Mouse (Mus musculus): ENCODE data around the gene Tst.

Tst gene

DNA sequence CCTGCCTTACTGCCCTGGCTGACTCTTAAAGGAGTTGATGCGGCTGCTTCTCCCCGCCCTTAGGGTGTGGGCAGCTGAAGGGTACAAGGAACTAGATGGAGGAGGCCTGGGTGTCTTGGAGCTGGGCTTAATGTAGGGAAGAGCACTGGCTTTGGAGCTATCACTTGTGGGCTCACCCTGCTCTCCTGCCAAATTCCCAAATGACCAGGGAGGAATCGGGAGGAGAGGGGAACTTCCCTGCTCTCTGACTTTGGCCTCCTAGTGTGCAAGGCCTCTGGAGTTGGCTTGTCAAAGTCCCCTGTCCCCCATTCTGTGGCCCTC, 23.4 kb upstream of the Tst start:
- DNase-seq: no peak

DNA sequence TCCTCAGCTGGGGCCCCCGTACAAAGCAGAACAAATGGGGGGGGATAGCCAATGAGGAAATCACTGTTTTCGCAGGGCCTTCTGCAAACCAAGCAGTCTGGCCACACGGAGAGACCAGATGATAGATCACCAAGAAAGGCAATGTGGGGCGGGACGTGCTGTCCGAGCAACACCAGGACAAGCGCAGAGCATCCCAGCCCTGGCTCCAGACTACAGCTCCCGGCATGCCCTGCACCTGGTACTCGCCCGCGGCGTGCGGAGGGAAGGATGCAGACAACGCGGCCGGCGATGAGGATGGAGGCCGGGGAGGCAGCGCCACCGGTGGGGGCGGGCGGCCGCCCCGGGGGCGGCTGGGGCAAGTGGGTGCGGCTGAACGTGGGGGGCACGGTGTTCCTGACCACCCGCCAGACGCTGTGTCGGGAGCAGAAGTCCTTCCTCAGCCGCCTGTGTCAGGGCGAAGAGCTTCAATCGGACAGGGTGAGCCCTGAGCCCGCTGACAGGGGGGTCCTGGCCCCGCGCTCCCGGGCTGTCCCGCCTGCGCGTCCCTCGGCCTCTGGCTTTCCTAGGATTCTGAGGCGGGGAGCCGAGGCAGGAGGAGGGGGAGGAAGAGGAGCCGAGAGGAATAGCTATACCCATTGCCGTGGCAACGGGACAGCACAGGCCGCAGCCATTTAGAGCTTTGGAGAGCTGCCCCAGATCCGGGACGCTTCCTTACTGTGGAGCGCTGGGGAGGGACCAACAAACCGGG, 22.9 kb upstream of the Tst start, which contains the start of gene Kctd17:
Gene Kctd17, plus strand, starts transcription at position 174 of the 748 bp plus-strand sequence.
- DNase-seq: no peak

DNA sequence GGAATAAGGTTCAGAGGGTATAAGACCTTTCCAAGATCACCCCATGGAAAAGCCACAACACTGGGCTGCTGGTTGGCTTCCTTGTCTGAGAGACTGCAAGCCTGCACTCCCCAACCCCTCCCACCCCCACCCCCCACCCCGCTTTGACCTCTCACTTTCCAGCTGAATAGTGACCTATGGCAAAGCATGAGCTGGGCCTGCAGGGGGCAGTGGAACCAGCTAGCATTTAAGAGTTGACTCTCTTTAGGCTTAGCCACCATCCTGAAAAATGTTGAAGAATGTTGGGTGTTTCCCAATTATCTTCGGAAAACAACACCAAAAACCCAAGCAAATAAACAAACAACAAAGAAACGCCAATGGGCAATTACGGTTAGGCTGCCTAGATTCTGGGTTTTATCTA, 19.5 kb upstream of the Tst start:
- no peak for DNase-seq

DNA sequence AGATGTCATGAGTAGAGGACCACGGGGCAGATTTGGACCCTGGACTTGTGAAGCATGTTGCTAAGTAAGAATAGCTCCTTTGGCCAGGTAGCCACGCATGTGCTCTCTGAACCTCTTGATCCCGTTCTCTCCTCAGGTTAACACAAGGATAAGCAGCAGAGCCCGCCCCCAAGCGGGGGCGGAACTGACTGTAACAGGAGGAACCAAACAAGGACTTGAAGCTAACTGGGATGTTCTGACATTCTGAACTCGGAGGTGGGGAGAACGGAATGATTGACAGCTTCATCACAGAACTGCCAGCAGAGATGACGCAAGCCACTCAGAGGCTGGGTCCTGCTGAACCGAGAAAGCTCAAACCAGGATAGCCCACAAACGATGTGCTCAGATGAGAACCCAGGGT, 18.8 kb upstream of the Tst start:
- DNase-seq: no peak

DNA sequence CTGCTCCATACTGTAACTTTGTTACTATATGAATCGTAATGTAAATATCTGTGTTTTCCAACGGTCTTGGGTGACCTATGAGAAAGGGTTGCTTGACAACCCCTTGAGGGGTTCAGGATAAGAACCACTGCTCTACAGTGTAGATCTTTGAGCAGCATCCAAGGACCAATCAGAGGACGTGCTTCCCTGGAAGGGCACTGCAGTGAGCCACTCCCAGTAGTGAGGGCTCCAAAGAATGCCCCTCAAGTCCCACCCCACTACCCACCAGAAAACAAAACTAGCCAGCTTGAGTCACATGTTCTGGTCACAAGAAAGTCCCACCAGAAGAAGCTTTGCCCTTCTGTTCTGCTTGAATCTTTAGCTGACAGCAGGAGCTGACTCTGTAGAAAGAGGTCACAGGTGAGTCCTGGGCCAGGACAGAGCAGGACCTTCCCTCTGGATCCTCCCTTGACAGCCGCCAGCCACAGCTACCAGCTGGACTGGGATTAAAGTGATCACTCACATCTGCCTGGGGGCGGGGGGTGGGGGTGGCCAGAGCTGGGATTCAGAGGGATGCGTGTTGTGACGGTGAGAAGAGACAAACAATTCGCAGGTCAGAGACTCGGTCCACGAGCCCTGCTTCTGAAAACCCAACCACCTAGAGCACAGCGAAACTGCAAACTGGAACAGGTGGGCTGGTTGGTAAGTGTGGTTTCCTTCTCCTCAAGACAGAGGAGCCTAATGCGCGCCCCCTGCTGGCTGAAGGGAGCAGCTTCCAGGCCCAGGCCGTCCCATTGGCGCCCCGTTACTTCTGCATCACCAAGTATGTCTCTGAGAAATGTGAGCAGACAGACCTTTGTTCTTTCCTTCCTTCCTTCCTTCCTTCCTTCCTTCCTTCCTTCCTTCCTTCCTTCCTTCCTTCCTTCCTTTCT, 16.6 kb upstream of the Tst start:
- DNase-seq: peak; percentile 92

DNA sequence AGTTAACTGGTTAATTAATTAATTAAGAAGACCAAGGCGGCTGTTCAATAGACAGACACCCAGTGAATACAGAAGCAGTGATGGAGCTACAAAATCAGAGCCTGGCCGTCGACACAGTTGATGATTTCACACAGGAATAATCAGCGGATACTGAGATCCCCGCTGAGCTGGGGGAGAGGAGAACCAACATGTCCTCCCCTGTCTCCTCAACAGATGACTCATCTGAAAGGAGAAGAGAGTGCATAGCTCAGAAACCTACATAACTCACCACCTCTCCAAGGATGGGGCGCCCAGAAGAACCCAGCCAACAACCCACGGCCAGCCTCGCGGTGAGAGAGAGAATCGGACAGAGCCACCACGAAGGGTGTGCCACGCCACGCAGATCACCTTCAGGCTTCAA, 14.7 kb upstream of the Tst start:
- DNase-seq: no peak

DNA sequence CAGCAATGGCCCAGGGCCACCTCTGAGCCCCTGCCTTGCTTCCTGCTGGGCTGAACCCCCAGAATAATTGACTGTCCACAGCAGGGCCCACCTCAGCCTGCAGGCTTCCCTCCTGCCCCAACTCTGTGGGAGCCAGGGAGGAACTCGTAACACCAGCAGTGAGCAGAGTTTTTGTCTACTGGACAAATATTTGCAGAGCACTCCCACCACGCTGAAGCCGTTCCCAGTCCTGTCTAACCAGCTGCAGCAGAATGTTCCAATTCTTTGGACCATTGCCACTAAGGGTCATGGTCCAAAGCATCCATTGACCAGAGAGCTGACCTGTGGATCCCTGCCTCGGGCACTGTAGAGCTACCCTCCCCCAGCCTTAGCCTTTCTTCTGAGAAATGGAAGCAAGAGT, 11.2 kb upstream of the Tst start:
- no peak for DNase-seq

DNA sequence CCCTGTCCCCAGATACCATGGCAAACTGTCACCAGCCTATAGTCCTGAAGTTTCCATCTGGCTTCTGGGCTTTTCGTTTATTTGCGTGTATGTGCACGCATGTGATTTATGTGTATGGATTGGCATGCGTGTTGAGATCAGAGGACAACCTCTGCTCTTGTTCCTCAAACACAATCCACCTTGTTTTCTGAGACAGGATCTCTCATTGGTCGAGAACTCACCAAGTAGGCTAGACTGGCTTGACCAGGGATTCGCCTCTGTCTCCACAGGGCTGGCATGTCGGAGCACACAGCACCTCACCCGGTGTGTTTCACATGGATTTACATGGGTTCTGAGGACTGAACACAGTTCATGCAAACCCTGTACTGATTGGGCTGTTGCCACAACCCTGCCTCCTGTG, 8.4 kb upstream of the Tst start:
- no peak for DNase-seq

DNA sequence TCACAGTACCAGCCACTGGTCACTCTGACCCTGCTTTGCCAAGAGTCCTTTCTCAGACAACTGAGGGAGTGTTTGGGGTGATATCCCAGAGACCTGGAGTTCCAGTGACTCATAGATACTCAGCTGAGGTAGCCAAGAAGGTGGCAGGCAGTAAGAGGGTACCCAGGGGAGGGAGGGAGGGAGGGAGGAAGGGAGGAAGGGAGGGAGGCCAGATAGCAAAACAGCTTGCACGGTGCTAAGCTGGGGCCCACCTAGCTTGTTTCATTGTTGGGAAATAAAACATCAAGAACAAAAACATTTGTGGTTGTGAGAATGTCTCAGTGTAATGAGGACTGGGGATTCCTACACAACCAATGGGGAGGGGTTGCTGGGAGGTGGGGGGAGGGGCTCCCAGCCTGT, 8.0 kb upstream of the Tst start:
- no peak for DNase-seq

DNA sequence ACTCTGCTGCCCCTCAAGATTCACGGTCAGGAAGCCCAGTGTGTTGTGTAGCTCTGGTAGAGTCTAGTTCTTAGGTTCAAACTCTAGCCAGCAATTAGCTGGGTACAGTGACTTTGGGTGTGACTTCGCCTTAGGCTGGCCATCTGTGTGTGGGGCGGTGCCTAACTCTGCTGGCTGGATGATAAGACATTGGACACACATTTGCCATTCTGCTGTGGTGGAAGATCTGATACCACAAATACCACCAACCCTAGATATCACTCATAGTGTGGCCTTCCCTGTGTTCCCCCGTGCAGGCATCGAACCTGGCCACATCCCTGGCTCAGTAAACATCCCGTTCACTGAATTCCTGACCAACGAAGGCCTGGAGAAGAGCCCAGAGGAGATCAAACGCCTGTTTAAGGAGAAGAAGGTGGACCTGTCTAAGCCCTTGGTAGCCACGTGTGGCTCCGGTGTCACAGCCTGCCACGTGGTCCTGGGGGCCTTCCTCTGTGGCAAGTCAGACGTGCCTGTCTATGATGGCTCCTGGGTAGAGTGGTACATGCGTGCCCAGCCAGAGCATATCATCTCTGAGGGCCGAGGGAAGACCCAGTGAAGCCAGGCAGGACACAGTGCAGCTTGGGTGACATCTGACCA, 7.5 kb upstream of the Tst start:
- no peak for DNase-seq

DNA sequence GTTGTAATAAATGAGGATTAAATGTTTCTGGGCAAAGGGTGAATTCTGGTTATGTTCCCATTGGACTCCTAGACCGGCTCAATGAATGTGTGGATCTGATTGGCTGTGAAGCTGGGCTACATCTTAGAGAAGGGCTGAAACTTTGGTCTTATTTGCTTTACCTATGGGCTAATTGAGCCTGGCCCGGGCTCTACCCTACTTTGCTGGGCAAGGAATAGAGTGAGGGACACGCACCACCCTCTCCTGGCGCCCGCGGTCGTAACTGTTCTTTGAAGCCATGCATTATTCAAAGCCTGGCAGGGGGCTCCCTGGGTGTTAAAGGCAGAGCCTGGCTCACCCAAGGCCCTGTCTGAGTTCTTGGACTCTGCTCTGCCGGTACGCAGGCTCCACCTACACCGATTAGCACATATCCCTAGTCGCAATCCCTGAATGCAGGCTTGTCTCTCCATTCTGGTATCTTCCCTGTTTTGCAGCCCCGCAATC, 3.9 kb upstream of the Tst start:
- DNase-seq: no peak

DNA sequence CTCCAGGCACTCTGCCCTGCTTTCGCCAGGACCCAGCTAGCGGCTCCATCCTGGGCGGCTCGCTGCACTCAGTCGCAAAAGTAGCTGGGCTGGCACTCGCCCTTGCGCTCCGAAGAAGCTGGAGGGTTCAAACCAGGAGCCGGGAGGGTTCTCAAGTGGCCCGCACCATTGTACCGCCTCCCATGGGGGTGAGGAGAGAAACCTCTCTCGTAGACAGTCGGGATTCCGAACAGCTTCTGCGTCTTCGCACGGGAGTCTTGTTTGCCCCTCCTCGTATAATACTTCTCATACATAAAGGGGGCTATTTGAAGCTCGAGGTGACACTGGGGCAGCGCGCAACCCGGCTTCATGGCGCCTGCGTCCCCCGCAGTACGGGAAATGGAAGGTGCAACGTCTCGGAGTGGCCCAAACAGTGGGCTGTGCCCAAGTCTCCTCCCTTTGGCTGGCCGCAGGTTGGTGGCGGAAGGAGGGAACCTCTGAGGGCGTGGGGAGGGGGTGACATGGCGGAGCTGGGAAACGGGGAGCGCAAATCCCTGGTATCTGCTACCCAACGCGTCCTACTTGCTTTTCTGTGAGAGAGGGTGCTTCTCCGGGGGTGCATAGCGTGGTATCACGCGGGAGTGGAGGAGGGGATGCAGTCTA, 707 bp upstream of the Tst start, which contains the start of gene Mpst:
Gene Mpst, plus strand, starts transcription at position 124 of the 642 bp plus-strand sequence.
- DNase-seq: peak; percentile 90

DNA sequence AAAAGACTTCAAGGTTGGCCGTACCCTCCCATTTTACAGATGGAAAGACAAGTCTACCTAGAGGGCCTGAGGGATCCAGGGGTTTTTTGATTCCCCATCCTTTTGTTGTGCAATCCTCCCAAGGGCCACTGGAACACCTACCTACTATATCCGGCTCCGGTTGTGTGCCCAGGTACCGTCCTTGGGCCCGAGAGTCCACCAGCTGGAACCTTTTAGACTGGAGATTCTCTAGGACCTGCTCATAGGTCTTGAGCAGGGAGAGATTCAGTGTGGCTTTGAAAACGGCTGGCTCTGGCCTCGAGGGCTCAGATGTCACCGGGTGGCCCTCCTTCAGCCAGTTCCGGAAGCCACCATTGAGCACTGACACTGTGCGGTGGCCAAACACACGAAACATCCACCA, 609 bp downstream of the Tst start:
- no peak for DNase-seq

DNA sequence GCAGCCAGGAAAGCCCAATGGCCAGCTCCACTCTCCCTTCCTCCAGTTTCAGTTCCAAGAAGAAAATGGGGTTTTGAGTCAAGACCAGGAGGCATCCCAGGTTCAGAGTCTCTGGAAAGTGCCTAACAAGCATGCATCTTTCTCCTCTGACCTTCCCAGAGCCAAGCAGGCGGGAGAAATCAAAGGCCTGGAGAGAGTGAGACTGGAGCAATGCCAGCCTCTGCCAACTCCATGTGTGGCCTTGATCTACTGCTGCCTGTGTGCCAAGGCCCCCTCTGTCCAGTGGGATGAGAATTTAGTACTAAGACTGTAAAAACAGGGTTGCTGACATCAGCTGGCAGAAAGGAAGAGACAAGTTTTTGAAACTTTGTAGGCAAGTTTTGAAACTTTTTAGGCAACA, 1.8 kb downstream of the Tst start:
- no peak for DNase-seq

DNA sequence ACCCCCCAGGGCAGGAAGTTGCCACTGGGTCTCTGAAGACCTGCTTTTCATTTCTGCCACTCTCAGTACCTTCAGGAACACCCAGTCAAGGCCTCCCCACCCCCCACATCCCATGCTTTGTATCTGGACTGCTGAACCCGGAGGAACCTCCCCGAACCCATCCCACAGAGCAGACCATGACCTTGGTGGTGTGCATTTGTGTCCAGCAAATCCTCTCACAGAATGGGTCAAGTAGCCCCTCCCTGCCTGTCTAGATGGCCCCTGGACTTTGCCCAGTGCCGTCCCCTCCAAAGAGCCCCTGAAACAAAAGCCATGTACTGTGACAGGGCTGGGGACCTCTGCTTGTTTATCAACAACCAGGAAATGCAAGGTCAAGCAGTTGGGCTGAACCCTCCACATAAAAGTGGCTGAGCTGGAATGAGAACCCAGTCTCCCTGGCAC, 2.4 kb downstream of the Tst start:
- peak; percentile 15 for DNase-seq

DNA sequence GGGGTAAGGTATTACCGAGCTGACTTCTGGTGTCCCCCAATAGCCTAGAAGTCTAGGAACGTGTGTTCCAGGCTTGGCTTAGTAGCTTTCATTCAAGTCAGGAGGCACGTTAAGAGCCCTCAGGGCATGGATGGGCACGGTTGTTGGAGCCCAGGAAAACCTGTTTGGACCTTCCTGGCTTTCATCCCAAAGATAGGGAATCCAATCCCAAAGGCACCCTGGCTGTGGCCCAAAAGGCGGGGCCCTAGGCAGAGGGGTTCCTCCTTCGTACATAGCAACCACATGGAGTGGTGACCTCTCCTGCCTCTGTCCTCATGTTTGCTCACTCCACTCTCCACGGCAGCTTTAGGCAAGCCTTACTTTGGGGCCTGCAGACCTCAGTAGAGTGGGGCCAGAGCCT, 3.3 kb downstream of the Tst start:
- no peak for DNase-seq

DNA sequence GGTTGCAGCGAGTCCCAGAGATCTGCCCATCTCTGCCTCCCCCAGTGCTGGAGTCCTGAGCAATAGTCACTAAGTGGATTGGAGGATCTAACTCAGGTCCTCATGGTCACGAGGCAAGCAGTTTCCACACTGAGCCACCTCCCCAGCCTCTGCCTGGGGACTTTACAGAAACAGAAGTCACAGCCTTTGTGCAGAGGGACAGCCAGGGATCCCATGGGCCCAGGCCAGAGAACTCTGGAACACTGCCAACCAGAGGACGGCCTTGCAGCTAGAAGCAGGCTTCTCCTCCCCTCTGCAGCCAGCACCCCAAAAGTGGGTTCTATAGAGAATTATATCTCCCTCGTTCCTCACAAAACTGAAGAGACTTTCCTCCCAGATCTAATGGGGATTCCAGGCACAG, 3.8 kb downstream of the Tst start:
- no peak for DNase-seq

DNA sequence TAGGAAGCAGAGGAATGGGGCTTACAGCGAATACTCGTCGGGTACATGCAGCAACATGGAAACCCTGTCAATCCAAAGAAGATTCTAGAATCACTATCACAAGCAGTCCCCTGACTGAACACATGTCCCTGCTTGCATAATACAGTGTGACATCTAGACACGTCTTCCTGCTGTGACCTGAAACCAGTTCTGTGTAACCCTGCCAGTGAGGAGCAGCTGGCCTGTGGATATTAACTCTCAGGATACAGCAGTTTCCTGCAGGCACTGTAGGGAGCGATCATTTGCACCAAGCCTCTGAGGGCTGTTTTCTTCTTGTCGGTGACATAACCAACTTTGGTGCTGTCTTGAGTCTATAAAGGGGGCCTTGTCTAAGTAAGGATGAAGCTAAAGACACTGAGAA, 4.4 kb downstream of the Tst start:
- no peak for DNase-seq

DNA sequence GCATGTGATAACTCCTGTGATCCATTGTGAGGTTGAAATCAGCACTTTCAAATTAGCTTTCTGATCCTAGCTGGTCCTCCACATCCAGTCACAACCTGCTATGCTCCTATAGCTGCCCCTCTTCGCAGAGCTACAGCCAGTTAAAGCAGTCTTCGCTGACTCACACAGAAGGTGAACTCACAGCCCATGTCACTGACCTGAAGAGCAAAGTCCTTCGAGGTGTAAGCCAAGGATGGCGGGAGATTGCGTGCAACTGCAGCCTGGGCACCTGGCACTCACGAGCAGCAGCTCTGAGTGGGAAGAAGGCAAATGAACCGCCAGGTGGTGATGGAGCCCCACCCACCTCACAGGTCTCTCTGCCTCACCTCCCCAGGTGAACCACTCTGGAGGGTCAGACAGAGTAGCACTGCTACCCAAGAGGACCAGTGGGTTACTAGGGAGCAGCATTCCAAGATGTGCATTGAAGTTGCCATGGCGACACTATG, 10.2 kb downstream of the Tst start, which contains the start of gene Tex33:
Gene Tex33, minus strand, starts transcription at position 435 of the 485 bp plus-strand sequence.
- no peak for DNase-seq

DNA sequence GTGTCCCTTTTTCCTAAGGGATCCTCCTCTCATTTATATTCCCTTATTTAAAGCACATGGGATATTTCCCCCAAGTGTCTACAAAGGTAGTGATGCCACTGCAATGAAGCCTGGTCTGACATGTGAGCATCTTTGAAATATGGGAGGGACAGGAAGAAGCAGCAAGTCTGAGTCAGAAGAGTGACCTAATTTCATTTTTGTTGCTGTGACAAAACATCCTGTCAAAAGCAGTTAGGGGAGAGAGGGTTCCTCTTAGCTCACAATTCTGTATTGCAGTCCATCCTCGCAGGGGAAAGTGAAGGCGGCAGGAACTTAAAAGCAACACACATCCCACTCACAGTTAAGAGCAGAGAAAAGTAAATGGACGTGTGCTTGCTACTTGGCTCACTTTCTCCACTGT, 14.9 kb downstream of the Tst start:
- peak; percentile 41 for DNase-seq

DNA sequence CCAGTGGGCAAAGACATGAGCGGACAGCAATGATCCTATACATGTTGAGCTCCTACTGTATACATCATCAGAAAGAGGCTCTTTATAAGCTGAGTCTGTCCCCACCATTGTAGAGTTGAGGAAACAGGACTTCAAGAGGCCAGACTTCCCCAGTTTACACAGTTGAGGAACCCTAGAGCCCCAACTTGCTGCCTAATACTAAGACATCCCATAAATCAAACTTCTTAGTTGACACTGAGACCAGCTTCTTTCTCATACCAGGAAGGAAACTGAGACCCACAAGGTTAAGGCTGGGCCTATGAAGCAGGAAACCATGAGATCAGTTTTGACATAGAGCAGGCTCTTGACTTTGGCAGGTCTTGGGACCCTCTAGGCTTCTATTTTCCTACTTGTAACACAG, 20.1 kb downstream of the Tst start:
- DNase-seq: no peak

DNA sequence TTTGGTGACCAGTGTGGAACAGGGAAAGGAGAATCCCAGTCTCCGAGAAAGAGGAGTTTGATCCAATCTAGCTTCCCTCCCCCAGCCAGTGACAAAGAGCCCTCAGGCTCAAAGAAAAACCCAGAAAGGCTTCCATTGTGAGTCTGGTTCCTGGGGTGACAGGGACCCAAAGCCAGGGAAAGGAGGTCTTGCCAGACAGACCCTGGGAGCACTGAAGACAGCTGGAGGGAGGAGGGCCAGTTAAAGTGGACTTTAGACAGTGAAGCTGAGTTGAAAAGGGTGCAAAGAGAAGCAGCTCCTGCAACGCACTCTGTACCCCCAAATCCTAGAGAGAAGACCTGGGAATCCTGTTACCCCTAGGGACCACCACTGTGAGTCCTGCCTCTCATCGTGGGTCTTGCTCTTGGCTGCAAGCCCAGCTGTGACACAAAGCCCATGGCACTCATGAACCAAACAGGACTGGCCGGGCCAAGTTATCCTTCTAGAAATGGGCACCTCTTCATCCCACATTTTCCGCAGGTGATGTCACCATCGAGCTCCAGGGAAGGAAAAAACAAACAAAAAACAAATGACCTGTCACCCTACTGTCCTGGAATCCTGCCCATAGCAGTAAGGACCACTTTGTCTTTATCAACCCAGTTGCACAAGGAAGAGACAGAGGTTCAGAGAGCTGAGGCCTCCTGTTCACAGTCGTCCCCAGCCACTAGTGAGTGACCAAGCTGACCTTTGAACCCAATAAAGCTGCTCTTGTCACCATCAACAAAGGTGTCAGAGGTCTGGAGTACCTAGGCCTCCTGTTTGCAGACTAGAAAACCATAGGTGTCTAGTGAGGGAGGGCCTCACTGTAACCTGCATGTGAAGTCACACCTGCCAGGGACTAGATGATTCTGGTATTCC, 21.2 kb downstream of the Tst start:
- DNase-seq: no peak
